Mouse (Mus musculus): ENCODE results near the gene Nat8. TPM values are rescaled to one million over a fixed set of nuclear protein-coding genes. Genes with fewer than 3 reads are reported as not detected.
"Not testable (repeated sequence)": the region's sequence is repeated elsewhere in the genome, so short reads cannot be mapped to it uniquely, and the experiment has no call there.

Gene Nat8
- polyA plus RNA-seq, 1 experiment from 2014 or later: not detected

GRCm38 (mm10) chr6:85853481-85853880 lies 21.6 kb upstream of the Nat8 start:
- no peak for ATAC-seq (ENCODE audit: insufficient number of reproducible peaks, insufficient read depth, low FRiP score, low TSS enrichment, low read depth)
- Histone ChIP-seq H3K4me1 (no peaks in the 10 kb centered on the region), H3K4me3 (no peak overlapping the region), H3K36me3 (no peaks in the 10 kb centered on the region), H3K4me2 (no peak overlapping the region), H3K9ac (no peak overlapping the region), H3K9me3 (no peaks in the 10 kb centered on the region), H3K27me3 (no peaks in the 10 kb centered on the region), H3K27ac (no peak overlapping the region)
- WGBS: 83% methylated on average over 3 of the region's 3 CpGs

GRCm38 (mm10) chr6:85851062-85851773 lies 19.3 kb upstream of the Nat8 start:
- 92% methylated on average over 7 of the region's 7 CpGs for WGBS
- Histone ChIP-seq H3K9ac (no peak overlapping the region), H3K36me3 (no peaks in the 10 kb centered on the region), H3K4me3 (no peak overlapping the region), H3K9me3 (no peaks in the 10 kb centered on the region), H3K27ac (no peak overlapping the region), H3K4me2 (no peak overlapping the region), H3K27me3 (no peaks in the 10 kb centered on the region), H3K4me1 (no peaks in the 10 kb centered on the region)
- ATAC-seq (ENCODE audit: insufficient number of reproducible peaks, insufficient read depth, low FRiP score, low TSS enrichment, low read depth): no peak

- no peak overlapping the region for H3K4me2 ChIP-seq
- WGBS: 19% methylated on average over 2 of the region's 2 CpGs
- H3K4me1 ChIP-seq: no peaks in the 10 kb centered on the region
Observed at GRCm38 (mm10) chr6:85849240-85849639, 17.4 kb upstream of the Nat8 start.

GRCm38 (mm10) chr6:85848140-85848539 lies 16.3 kb upstream of the Nat8 start:
- no peak overlapping the region for H3K4me3 ChIP-seq
- H3K9ac ChIP-seq: no peak overlapping the region
- no peaks in the 10 kb centered on the region for H3K36me3 ChIP-seq
- WGBS: 80% methylated on average over 4 of the region's 4 CpGs
- H3K4me1 ChIP-seq: no peaks in the 10 kb centered on the region
- no peak for ATAC-seq (ENCODE audit: insufficient number of reproducible peaks, insufficient read depth, low FRiP score, low TSS enrichment, low read depth)
- H3K27ac ChIP-seq: no peak overlapping the region
- no peak overlapping the region for H3K4me2 ChIP-seq
- H3K27me3 ChIP-seq: no peaks in the 10 kb centered on the region
- no peaks in the 10 kb centered on the region for H3K9me3 ChIP-seq

More at GRCm38 (mm10) chr6:85849240-85849639, 17.4 kb upstream of the Nat8 start:
- no peaks in the 10 kb centered on the region for H3K27me3 ChIP-seq
- no peak for ATAC-seq (ENCODE audit: insufficient number of reproducible peaks, insufficient read depth, low FRiP score, low TSS enrichment, low read depth)
- H3K27ac ChIP-seq: no peak overlapping the region
- no peak overlapping the region for H3K4me3 ChIP-seq
- H3K36me3 ChIP-seq: no peaks in the 10 kb centered on the region
- no peak overlapping the region for H3K9ac ChIP-seq
- H3K9me3 ChIP-seq: no peaks in the 10 kb centered on the region

- no peak overlapping the region for H3K4me2 ChIP-seq
- H3K4me3 ChIP-seq: no peak overlapping the region
- H3K27me3 ChIP-seq: no peaks in the 10 kb centered on the region
- no peak overlapping the region for H3K9ac ChIP-seq
- no peaks in the 10 kb centered on the region for H3K9me3 ChIP-seq
- no peak for ATAC-seq (ENCODE audit: insufficient number of reproducible peaks, insufficient read depth, low FRiP score, low TSS enrichment, low read depth)
- no peaks in the 10 kb centered on the region for H3K36me3 ChIP-seq
- no peaks in the 10 kb centered on the region for H3K4me1 ChIP-seq
- WGBS: 30% methylated on average over 1 of the region's 1 CpGs
- H3K27ac ChIP-seq: no peak overlapping the region
Observed at GRCm38 (mm10) chr6:85846921-85847320, 15.0 kb upstream of the Nat8 start.

- not testable (repeated sequence) for ATAC-seq (ENCODE audit: insufficient number of reproducible peaks, insufficient read depth, low FRiP score, low TSS enrichment, low read depth)
Observed at GRCm38 (mm10) chr6:85843677-85844458, 12.0 kb upstream of the Nat8 start.

GRCm38 (mm10) chr6:85839982-85840381 lies 8.1 kb upstream of the Nat8 start:
- no peak for ATAC-seq (ENCODE audit: insufficient number of reproducible peaks, insufficient read depth, low FRiP score, low TSS enrichment, low read depth)
- no peaks in the 10 kb centered on the region for H3K4me1 ChIP-seq
- WGBS: 24% methylated on average over 4 of the region's 4 CpGs
- no peak overlapping the region for H3K4me2 ChIP-seq
- no peak overlapping the region for H3K4me3 ChIP-seq
- H3K9ac ChIP-seq: no peak overlapping the region
- H3K36me3 ChIP-seq: no peaks in the 10 kb centered on the region
- H3K9me3 ChIP-seq: no peaks in the 10 kb centered on the region
- H3K27ac ChIP-seq: no peak overlapping the region
- H3K27me3 ChIP-seq: no peaks in the 10 kb centered on the region

More at GRCm38 (mm10) chr6:85843677-85844458, 12.0 kb upstream of the Nat8 start:
- not testable (repeated sequence) for H3K27me3 ChIP-seq, H3K4me2 ChIP-seq, H3K27ac ChIP-seq, H3K9me3 ChIP-seq, H3K4me3 ChIP-seq, H3K9ac ChIP-seq, H3K36me3 ChIP-seq, H3K4me1 ChIP-seq
- 77% methylated on average over 25 of the region's 25 CpGs for WGBS

- no peak overlapping the region for H3K27ac ChIP-seq
- no peaks in the 10 kb centered on the region for H3K27me3 ChIP-seq
- H3K9me3 ChIP-seq: no peaks in the 10 kb centered on the region
- no peak overlapping the region for H3K4me2 ChIP-seq
- 29% methylated on average over 8 of the region's 8 CpGs for WGBS
- H3K9ac ChIP-seq: no peak overlapping the region
- no peaks in the 10 kb centered on the region for H3K36me3 ChIP-seq
- no peaks in the 10 kb centered on the region for H3K4me1 ChIP-seq
- H3K4me3 ChIP-seq: no peak overlapping the region
- ATAC-seq (ENCODE audit: insufficient number of reproducible peaks, insufficient read depth, low FRiP score, low TSS enrichment, low read depth): no peak
Observed at GRCm38 (mm10) chr6:85838674-85839073, 6.8 kb upstream of the Nat8 start.

GRCm38 (mm10) chr6:85837307-85837706 lies 5.4 kb upstream of the Nat8 start:
- H3K9ac ChIP-seq; H3K9me3 ChIP-seq; H3K27ac ChIP-seq; H3K4me3 ChIP-seq; H3K36me3 ChIP-seq; ATAC-seq (ENCODE audit: insufficient number of reproducible peaks, insufficient read depth, low FRiP score, low TSS enrichment, low read depth); H3K27me3 ChIP-seq; H3K4me1 ChIP-seq: not testable (repeated sequence)
- WGBS: 28% methylated on average over 12 of the region's 12 CpGs
- peak overlapping the region; percentile 32 for H3K4me2 ChIP-seq

- not testable (repeated sequence) for H3K9ac ChIP-seq; ATAC-seq (ENCODE audit: insufficient number of reproducible peaks, insufficient read depth, low FRiP score, low TSS enrichment, low read depth); H3K4me3 ChIP-seq; H3K4me1 ChIP-seq; H3K36me3 ChIP-seq; H3K9me3 ChIP-seq; H3K27me3 ChIP-seq; H3K27ac ChIP-seq; H3K4me2 ChIP-seq
- 27% methylated on average over 9 of the region's 9 CpGs for WGBS
Observed at GRCm38 (mm10) chr6:85836827-85837226, 4.9 kb upstream of the Nat8 start.

GRCm38 (mm10) chr6:85836098-85836497 lies 4.2 kb upstream of the Nat8 start:
- H3K9me3 ChIP-seq; H3K27me3 ChIP-seq; H3K36me3 ChIP-seq; H3K4me2 ChIP-seq; H3K9ac ChIP-seq; H3K4me1 ChIP-seq; H3K4me3 ChIP-seq; ATAC-seq (ENCODE audit: insufficient number of reproducible peaks, insufficient read depth, low FRiP score, low TSS enrichment, low read depth); H3K27ac ChIP-seq: not testable (repeated sequence)
- 70% methylated on average over 5 of the region's 5 CpGs for WGBS

- H3K27me3 ChIP-seq; H3K4me3 ChIP-seq; H3K36me3 ChIP-seq; ATAC-seq (ENCODE audit: insufficient number of reproducible peaks, insufficient read depth, low FRiP score, low TSS enrichment, low read depth); H3K4me1 ChIP-seq; H3K27ac ChIP-seq; H3K9me3 ChIP-seq; H3K4me2 ChIP-seq; H3K9ac ChIP-seq: not testable (repeated sequence)
- 62% methylated on average over 1 of the region's 2 CpGs for WGBS
Observed at GRCm38 (mm10) chr6:85835104-85835503, 3.2 kb upstream of the Nat8 start.
